Mouse (Mus musculus) embryonic facial prominence, embryonic 14.5 days (tissue): ENCODE results near the gene Mab21l3. TPM values are rescaled to one million over a fixed set of nuclear protein-coding genes. Genes with fewer than 3 reads are reported as not detected.

Experiments used
- ATAC-seq: fragments of 200-750 bp; cut with Nextera tagmentation; 2 replicates; pipeline ENCODE4 v1.8.0; 2017; ENCODE audit warnings: low read depth, moderate number of reproducible peaks, moderate TSS enrichment
- DNase-seq: peaks from one replicate; pipeline ENCODE4 v3.0.0-alpha.2; 2015; ENCODE audit warnings: low spot score
- H3K27ac ChIP-seq: fragments of 300-500 bp; sonication (generic); replicated peaks from 2 replicates; pipeline ENCODE4 v1.5.1; 2014; ENCODE audit warnings: low read depth, mild to moderate bottlenecking, low read length, moderate library complexity
- H3K27me3 ChIP-seq: fragments of 300-500 bp; sonication (generic); replicated peaks from 2 replicates; pipeline ENCODE4 v1.6.1; 2014; ENCODE audit warnings: low read length; ENCODE audit not compliant: control insufficient read depth, insufficient read depth
- H3K36me3 ChIP-seq: fragments of 300-500 bp; sonication (generic); 2 replicates; pipeline ENCODE4 v1.6.1; 2014; ENCODE audit warnings: low read length, mixed read lengths; ENCODE audit not compliant: control insufficient read depth, insufficient read depth
- H3K4me1 ChIP-seq: fragments of 300-500 bp; sonication (generic); 2 replicates; pipeline ENCODE4 v1.6.1; 2014; ENCODE audit warnings: antibody characterized with exemption, low read length; ENCODE audit not compliant: control insufficient read depth, insufficient read depth
- H3K4me2 ChIP-seq: fragments of 300-500 bp; sonication (generic); 2 replicates; pipeline ENCODE4 v1.6.1; 2014; ENCODE audit warnings: low read depth, mild to moderate bottlenecking, low read length, moderate library complexity, mixed read lengths
- H3K4me3 ChIP-seq: fragments of 300-500 bp; sonication (generic); 2 replicates; pipeline ENCODE4 v1.5.1; 2014; ENCODE audit warnings: low read depth, mild to moderate bottlenecking, low read length
- H3K9ac ChIP-seq: fragments of 300-500 bp; sonication (generic); 2 replicates; pipeline ENCODE4 v1.6.1; 2014; ENCODE audit warnings: low read depth, mild to moderate bottlenecking, low read length, moderate library complexity, mixed read lengths
- H3K9me3 ChIP-seq: fragments of 300-500 bp; sonication (generic); 2 replicates; pipeline ENCODE4 v1.6.1; 2016; ENCODE audit warnings: low read length; ENCODE audit not compliant: control insufficient read depth
- WGBS: fragments of 180-500 bp; shearing (Covaris S2); extraction: QIAGEN DNeasy Blood & Tissue Kit; methylation state at CpG from one replicate; pipeline ENCODE4 v1.1.7; 2014; 5-methylcytosine and 5-hydroxymethylcytosine counted together
- polyA plus RNA-seq: library from polyadenylated mRNA; unstranded; fragments of >200 nt; fragmentation: Nextera tagmentation; extraction: Ambion mirVana; gene quantifications from 2 replicates; pipeline ENCODE4 v1.2.1, GENCODE M21; 2014

Mab21l3 gene
- polyA plus RNA-seq, 1 experiment from 2014 or later = 0.68 TPM

DNA sequence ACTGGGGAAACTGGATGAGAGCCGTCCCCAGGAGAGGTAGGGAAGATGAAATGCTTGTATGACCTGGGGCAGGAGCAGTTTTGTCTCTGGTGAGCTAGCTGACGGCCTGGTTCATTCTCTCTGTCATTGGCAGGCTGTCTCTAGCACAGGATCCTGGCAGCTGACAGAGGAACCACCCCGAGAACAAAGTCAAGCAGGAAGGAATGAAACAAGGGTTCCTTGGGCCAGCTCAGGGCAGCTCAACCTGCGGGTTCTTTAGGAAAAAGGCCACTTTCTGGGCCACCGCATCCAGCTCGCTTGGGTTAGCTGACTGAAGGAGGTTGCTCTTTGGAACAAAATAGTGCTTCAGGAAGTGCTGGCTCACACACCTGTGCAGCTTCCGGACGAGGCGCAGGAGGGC lies 34.0 kb downstream of the Mab21l3 start:
- no peaks in the 10 kb centered on the region for H3K36me3 ChIP-seq
- 80% methylated on average over 9 of the region's 9 CpGs for WGBS
- no peak overlapping the region for H3K4me3 ChIP-seq
- no peaks in the 10 kb centered on the region for H3K4me1 ChIP-seq
- H3K9me3 ChIP-seq = no peaks in the 10 kb centered on the region
- DNase-seq (no peak), ATAC-seq (no peak)
- no peak overlapping the region for H3K4me2 ChIP-seq
- no peak overlapping the region for H3K27ac ChIP-seq
- H3K27me3 ChIP-seq = no peaks in the 10 kb centered on the region
- H3K9ac ChIP-seq = no peak overlapping the region

DNA sequence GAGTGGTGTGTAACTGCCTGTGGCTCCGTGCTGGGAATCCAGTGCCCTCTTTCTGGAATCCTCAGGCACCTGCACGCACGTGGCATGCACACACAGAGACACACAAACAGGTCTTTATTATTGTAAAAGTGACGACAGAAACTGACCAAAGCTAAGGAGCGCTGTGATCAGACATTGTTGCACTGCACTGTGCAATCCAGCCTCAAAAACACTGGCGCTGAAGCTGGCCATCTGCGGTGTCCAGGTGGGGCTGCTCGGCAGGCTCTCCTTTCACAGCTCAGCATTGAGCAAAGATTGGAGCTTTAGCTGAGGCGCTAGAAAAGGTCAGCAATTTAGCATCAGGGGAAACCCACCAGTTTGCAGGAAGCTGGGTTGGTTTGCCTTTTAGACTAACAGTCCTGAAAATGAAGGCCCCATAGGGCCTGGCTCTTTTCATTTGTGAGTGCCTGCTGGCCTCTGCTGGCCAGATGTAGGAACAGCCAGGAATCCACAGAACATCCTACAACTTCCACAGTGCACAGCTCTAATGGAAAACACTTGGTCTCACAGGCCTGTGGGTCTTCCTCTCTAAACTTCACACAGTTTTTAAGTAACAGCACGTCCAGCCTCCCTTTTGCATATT lies 36.3 kb downstream of the Mab21l3 start:
- Histone ChIP-seq H3K4me1 (no peaks in the 10 kb centered on the region), H3K9me3 (no peaks in the 10 kb centered on the region), H3K36me3 (no peaks in the 10 kb centered on the region), H3K4me3 (no peak overlapping the region), H3K27me3 (no peaks in the 10 kb centered on the region), H3K9ac (no peak overlapping the region), H3K27ac (no peak overlapping the region), H3K4me2 (no peak overlapping the region)
- ATAC-seq (peak; percentile 91), DNase-seq (peak; percentile 85)
- WGBS = 57% methylated on average over 10 of the region's 10 CpGs

DNA sequence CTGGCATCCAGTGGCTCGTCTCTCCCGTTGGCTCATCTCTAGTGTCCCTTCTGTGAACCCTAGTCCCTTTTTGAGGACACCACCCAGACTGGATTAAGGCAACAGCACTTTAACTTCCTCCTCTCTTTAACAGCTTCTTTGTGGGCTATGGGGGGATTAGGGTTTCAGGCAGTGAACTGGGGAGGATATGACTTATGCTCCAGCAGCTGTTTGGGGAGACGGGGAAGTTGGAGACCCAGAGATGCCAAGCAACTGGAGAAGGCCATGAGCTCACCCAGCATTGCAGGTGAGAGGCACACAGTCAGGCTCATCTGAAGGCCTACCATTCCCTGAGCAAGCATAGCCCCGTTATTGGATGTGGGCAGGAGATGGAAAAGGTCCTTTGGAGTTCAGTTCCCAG lies 36.8 kb downstream of the Mab21l3 start:
- H3K4me2 ChIP-seq = no peak overlapping the region
- H3K36me3 ChIP-seq = no peaks in the 10 kb centered on the region
- DNase-seq (no peak), ATAC-seq (no peak)
- H3K4me3 ChIP-seq = no peak overlapping the region
- no peaks in the 10 kb centered on the region for H3K27me3 ChIP-seq
- WGBS = 58% methylated on average over 4 of the region's 4 CpGs
- H3K9me3 ChIP-seq = no peaks in the 10 kb centered on the region
- H3K4me1 ChIP-seq = no peaks in the 10 kb centered on the region
- no peak overlapping the region for H3K27ac ChIP-seq
- H3K9ac ChIP-seq = no peak overlapping the region

DNA sequence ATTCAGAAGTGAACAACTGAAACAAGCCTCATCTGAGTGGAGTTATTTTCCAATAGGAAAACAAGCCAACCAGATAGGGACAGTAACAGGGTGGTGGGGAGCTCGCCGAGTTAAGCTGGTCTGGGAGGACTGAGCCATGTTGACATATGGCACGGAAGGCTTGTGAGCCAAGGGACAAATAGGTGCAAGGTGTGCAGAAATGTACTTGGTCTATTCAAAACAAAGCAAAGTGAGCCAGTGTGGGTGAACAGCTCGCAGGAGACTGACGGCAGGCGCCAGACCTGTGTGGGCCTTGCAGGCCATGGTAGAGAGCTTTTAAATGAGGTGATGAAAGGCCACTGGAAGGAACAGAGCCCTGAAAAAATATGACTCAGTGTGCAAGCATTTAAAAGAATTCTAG lies 41.1 kb downstream of the Mab21l3 start:
- Histone ChIP-seq H3K9me3 (no peaks in the 10 kb centered on the region), H3K27ac (no peak overlapping the region), H3K36me3 (no peaks in the 10 kb centered on the region), H3K4me1 (peaks cover 6% of the 10 kb centered on the region), H3K9ac (no peak overlapping the region), H3K4me2 (no peak overlapping the region), H3K27me3 (no peaks in the 10 kb centered on the region), H3K4me3 (no peak overlapping the region)
- DNase-seq = no peak
- ATAC-seq = no peak
- WGBS = 75% methylated on average over 6 of the region's 6 CpGs

- WGBS = 69% methylated on average over 4 of the region's 4 CpGs
- no peak overlapping the region for H3K4me3 ChIP-seq
- DNase-seq (no peak), ATAC-seq (no peak)
- no peaks in the 10 kb centered on the region for H3K36me3 ChIP-seq
- H3K4me1 ChIP-seq = peaks cover 6% of the 10 kb centered on the region
- H3K27ac ChIP-seq = no peak overlapping the region
- H3K27me3 ChIP-seq = no peaks in the 10 kb centered on the region
- H3K4me2 ChIP-seq = no peak overlapping the region
- H3K9ac ChIP-seq = no peak overlapping the region
- no peaks in the 10 kb centered on the region for H3K9me3 ChIP-seq
Observed at GRCm38 (mm10) chr3:101806941-101807340, 41.8 kb downstream of the Mab21l3 start.

- H3K36me3 ChIP-seq = no peaks in the 10 kb centered on the region
- H3K27ac ChIP-seq = no peak overlapping the region
- H3K4me3 ChIP-seq = no peak overlapping the region
- peak; percentile 85 for DNase-seq
- peaks cover 6% of the 10 kb centered on the region for H3K4me1 ChIP-seq
- peak overlapping the region; percentile 46 for H3K4me2 ChIP-seq
- peak; percentile 91 for ATAC-seq
- H3K9ac ChIP-seq = peak overlapping the region; percentile 25; the same call in 1 of the 2 replicates
- no peaks in the 10 kb centered on the region for H3K9me3 ChIP-seq
- WGBS = 7% methylated on average over 16 of the region's 16 CpGs
- no peaks in the 10 kb centered on the region for H3K27me3 ChIP-seq
Observed at GRCm38 (mm10) chr3:101806149-101806548, 42.6 kb downstream of the Mab21l3 start.

DNA sequence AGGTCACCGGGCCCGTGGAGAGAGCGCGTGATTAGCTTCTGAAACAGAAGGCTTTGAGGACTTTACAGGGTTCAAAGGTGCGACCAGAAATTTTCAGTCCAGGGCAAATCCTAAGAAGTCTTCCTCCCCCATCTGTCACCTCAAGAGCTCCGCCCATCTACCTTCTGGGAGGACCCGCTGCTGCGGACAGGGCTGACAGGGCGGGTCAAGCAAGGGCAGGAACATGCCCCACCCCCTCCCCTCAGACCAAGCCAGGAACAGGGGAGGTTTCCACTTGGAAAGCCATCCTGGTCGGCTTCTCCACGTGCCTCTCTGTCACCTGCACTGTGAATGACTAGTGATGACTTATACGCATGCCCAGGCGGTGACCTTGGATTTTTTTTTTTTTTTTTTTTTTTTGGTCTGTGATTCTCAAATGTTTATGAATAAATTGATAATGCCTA lies 43.2 kb downstream of the Mab21l3 start:
- no peak overlapping the region for H3K27ac ChIP-seq
- H3K36me3 ChIP-seq = no peaks in the 10 kb centered on the region
- H3K9me3 ChIP-seq = no peaks in the 10 kb centered on the region
- peaks cover 6% of the 10 kb centered on the region for H3K4me1 ChIP-seq
- peak overlapping the region; percentile 46; the same call in 1 of the 2 replicates for H3K4me2 ChIP-seq
- 25% methylated on average over 13 of the region's 13 CpGs for WGBS
- no peak for ATAC-seq
- no peak overlapping the region for H3K4me3 ChIP-seq
- H3K9ac ChIP-seq = no peak overlapping the region
- H3K27me3 ChIP-seq = no peaks in the 10 kb centered on the region
- no peak for DNase-seq

- H3K9ac ChIP-seq = no peak overlapping the region
- no peaks in the 10 kb centered on the region for H3K36me3 ChIP-seq
- no peak for DNase-seq
- no peaks in the 10 kb centered on the region for H3K9me3 ChIP-seq
- WGBS = 63% methylated on average over 11 of the region's 11 CpGs
- no peaks in the 10 kb centered on the region for H3K27me3 ChIP-seq
- no peak for ATAC-seq
- H3K4me2 ChIP-seq = no peak overlapping the region
- H3K4me1 ChIP-seq = peaks cover 6% of the 10 kb centered on the region
- no peak overlapping the region for H3K4me3 ChIP-seq
- no peak overlapping the region for H3K27ac ChIP-seq
Observed at GRCm38 (mm10) chr3:101804971-101805561, 43.7 kb downstream of the Mab21l3 start.

GRCm38 (mm10) chr3:101804331-101804730 lies 44.4 kb downstream of the Mab21l3 start:
- H3K9ac ChIP-seq = no peak overlapping the region
- no peaks in the 10 kb centered on the region for H3K36me3 ChIP-seq
- no peaks in the 10 kb centered on the region for H3K27me3 ChIP-seq
- no peak overlapping the region for H3K27ac ChIP-seq
- no peak for ATAC-seq
- H3K9me3 ChIP-seq = no peaks in the 10 kb centered on the region
- H3K4me3 ChIP-seq = no peak overlapping the region
- DNase-seq = no peak
- peaks cover 11% of the 10 kb centered on the region for H3K4me1 ChIP-seq
- 62% methylated on average over 6 of the region's 6 CpGs for WGBS
- H3K4me2 ChIP-seq = no peak overlapping the region
